Mouse (Mus musculus) cortical plate, adult 2 months (tissue): ENCODE measurements around the gene Timm9. TPM values are rescaled to one million over a fixed set of nuclear protein-coding genes. Genes with fewer than 3 reads are reported as not detected.

Source experiments
- H3K27ac ChIP-seq: fragments of 200-500 bp; 2 replicates; pipeline ENCODE4 v1.5.1; 2012; ENCODE audit warnings: low read length, control low read depth, inconsistent platforms; ENCODE audit not compliant: insufficient read depth
- H3K4me1 ChIP-seq: fragments of 200-500 bp; 2 replicates; pipeline ENCODE4 v1.6.1; 2011; ENCODE audit warnings: low read length; ENCODE audit not compliant: control insufficient read depth, insufficient read depth
- H3K4me3 ChIP-seq: fragments of 200-500 bp; 2 replicates; pipeline ENCODE4 v1.5.1; 2011; ENCODE audit warnings: mild to moderate bottlenecking, low read length, control low read depth; ENCODE audit not compliant: insufficient read depth
- CTCF ChIP-seq: fragments of 200-500 bp; IDR thresholded peaks from 2 replicates; pipeline ENCODE4 v1.5.1; 2011; ENCODE audit warnings: mild to moderate bottlenecking, control low read depth, low read length; ENCODE audit not compliant: insufficient read depth; ENCODE audit errors: extremely low read depth
- POLR2A ChIP-seq: fragments of 200-500 bp; IDR thresholded peaks from 2 replicates; pipeline ENCODE4 v1.6.1; 2011; ENCODE audit warnings: mild to moderate bottlenecking, low read length, control low read depth; ENCODE audit not compliant: insufficient read depth; ENCODE audit errors: extremely low read depth
- polyA plus RNA-seq: library from polyadenylated mRNA; depleted of rRNA; stranded (reverse); fragments of >200 nt; gene quantifications from 2 replicates; pipeline ENCODE4 v1.2.3, GENCODE M21; 2012

Gene Timm9
- polyA plus RNA-seq, 1 experiment: 78.9 TPM

DNA sequence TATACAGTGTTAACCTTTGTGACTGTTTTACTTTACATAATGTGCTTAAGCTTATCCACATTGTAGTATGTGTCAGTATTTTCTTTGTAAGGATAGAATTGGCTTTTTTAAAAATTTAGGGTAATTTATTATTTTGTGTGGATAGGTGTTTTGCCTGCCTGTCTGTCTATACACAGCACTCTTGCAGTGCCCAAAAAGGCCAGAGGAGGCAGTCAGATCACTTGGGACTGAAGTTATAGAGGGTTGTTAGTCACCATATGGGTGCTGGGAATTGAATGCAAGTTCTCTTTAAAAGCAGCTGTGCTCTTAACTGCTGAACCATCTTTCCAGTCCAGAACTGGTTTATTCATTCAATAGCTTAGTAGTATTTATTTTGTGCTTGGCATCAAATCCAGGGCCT lies 4.7 kb upstream of the Timm9 start:
- H3K4me3 ChIP-seq: no peak overlapping the region
- H3K4me1 ChIP-seq: no peaks in the 10 kb centered on the region
- TF ChIP-seq POLR2A: no peak
- no peak for TF ChIP-seq CTCF
- H3K27ac ChIP-seq: no peak overlapping the region

DNA sequence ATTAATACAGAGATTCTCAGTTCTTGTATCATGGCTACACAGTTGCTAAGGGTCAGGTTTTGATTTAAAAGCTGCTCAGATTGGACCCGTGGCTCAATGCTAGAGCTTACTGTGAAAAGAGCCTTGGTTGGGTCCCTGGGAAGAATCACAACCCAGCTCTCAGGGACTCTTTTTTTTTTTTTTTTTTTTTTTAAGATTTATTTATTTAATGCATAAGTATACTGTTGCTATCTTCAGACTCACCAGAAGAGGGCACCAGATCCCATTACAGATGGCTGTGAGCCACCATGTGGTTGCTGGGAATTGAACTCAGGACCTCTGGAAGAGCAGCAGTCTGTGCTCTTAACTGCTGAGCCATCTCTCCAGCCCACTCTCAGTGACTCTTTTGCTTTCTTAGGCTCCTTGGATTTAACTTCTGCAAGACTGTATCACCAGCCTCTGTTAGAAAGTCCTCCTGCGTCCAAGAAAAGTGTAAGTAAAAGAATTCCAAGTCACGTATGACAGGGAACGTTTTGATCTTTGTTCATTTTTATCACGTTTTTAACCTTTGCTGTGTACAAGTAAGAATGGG lies 2.9 kb upstream of the Timm9 start:
- no peak overlapping the region for H3K4me3 ChIP-seq
- no peak overlapping the region for H3K27ac ChIP-seq
- TF ChIP-seq CTCF: no peak
- TF ChIP-seq POLR2A: no peak
- H3K4me1 ChIP-seq: peaks cover 2% of the 10 kb centered on the region; the same call in 1 of the 2 replicates

DNA sequence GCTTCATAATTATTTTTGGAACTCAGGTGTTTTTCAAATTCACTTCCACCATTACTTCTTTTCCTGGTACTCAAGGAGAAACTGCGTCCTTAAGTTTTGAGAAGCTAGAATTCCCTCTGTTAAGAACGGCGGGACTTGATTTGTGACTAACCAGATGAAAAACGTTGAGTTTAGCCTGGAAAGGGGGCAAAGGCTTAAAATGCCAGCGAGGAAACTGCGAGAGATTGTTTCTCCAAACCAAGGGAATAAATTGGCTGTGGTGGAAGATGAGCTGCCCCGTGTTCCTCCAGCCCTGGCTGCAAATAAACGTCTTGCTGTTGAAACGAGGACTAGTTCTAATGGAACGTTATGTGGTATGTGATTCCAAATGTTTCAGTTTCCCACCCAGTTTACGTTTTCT lies 1.2 kb upstream of the Timm9 start:
- peak overlapping the region; percentile 11; the same call in 1 of the 2 replicates for H3K4me3 ChIP-seq
- H3K27ac ChIP-seq: no peak overlapping the region
- peaks cover 2% of the 10 kb centered on the region; the same call in 1 of the 2 replicates for H3K4me1 ChIP-seq
- TF ChIP-seq POLR2A (no peak), CTCF (no peak)

DNA sequence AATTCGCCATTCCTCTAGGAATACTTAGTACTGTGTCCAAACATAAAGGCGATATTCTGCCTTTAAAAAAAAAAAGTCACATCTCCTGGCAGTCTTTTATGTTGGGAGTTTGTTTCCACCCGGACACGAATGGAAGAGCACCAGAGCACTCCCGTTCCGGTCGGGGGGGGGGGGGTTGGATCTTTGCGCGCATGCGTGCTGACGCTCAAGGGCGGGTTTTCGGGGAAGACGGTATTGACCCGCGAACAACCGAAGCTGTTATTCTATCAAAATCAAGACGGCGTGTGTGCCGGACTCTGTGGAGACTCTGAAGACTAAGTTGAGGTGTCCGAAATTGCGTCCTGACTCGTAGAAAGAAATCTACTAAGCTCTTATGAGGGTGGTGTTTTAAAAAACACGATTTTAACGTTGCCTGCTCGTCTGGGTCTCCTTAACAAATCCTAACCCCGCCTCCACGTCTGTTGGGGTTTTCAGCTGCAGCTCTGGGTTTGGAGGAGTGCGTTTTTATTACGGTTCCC lies 549 bp upstream of the Timm9 start:
- peaks cover 2% of the 10 kb centered on the region; the same call in 1 of the 2 replicates for H3K4me1 ChIP-seq
- H3K27ac ChIP-seq: no peak overlapping the region
- TF ChIP-seq POLR2A: peak; percentile 61; the same call in 1 of the 2 replicates
- TF ChIP-seq CTCF: no peak
- peak overlapping the region; percentile 82 for H3K4me3 ChIP-seq

DNA sequence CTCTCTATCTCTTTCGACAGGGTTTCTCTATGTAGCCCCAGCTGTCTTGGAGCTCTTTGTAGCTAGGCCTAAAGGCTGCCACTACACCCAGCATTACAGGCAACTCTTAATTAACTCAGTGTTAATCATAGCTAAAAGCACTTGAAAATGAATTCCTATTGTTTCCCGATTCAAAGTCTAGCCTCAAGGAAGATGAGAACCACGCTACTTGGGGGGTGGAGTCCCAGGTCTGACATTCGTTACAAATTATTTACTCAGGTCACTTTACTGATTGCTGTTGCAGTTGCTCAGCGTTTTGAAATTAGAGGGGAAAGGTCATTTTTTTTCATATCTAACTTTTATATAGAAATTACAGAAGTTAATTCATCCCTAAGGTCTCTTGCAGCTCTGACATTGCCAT lies 903 bp downstream of the Timm9 start:
- TF ChIP-seq POLR2A (no peak), CTCF (no peak)
- no peak overlapping the region for H3K27ac ChIP-seq
- peaks cover 2% of the 10 kb centered on the region; the same call in 1 of the 2 replicates for H3K4me1 ChIP-seq
- peak overlapping the region; percentile 82 for H3K4me3 ChIP-seq

DNA sequence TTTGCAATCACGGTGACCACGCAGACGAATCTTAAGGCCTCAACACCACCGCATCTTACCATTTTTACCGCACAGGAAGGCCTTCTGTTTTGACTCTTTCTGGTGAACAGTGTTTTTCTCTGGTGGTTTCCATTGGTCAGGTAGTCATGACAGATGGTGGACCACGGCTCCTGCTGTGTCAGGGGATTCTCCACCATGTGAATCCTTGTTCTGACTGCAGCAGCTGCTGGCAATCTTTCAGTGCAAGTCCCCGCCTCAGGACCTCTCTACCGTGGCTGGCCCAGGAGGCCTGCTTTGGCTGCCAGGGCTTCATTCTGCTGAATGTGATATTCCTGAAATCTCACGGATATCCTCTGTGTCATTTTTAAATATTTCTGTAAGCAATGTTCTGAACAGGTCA lies 13.2 kb downstream of the Timm9 start:
- no peaks in the 10 kb centered on the region for H3K4me1 ChIP-seq
- H3K4me3 ChIP-seq: no peak overlapping the region
- TF ChIP-seq POLR2A (no peak), CTCF (no peak)
- H3K27ac ChIP-seq: no peak overlapping the region

DNA sequence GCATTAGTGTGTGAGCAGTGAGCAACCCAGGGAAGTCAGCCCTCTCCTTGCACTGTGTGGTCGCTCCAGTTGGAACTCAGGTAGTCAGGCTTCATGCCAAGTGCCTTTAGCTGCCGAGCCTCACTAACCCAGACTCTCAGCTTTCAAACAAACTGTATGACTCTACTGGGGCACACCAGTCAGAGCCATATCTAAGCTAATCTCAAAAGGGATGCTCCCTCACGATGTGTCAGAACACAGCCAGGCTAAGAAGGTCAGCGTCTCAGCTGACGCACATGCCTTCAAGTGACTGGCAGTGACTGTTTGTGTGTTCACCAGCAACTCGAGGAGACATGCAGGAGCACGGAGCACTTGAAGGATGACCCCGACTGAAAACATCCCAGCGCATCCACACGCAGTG lies 13.8 kb downstream of the Timm9 start:
- no peak for TF ChIP-seq POLR2A
- no peak for TF ChIP-seq CTCF
- Histone ChIP-seq H3K27ac (no peak overlapping the region), H3K4me1 (no peaks in the 10 kb centered on the region), H3K4me3 (no peak overlapping the region)

DNA sequence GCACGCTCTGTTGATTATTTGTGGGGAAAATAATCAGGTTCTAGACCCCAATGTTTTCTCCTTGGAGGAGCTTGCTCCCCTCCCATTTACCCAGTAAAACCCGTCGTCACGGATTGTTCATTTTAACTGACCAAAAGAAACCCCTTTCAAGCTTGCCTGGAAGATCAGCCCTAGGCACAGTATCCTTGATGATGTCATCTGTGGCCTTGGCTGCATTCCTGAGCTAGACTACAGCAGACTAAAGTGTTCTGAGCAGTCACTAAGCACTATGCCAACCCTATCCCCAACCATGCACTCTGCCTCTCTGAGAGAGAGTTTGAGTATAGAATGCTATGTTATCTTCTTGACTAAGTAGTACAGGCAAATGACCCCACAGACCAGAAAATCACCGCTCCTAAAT lies 20.1 kb downstream of the Timm9 start:
- TF ChIP-seq CTCF (no peak), POLR2A (no peak)
- Histone ChIP-seq H3K27ac (no peak overlapping the region), H3K4me1 (peaks cover 4% of the 10 kb centered on the region; the same call in 1 of the 2 replicates), H3K4me3 (no peak overlapping the region)

DNA sequence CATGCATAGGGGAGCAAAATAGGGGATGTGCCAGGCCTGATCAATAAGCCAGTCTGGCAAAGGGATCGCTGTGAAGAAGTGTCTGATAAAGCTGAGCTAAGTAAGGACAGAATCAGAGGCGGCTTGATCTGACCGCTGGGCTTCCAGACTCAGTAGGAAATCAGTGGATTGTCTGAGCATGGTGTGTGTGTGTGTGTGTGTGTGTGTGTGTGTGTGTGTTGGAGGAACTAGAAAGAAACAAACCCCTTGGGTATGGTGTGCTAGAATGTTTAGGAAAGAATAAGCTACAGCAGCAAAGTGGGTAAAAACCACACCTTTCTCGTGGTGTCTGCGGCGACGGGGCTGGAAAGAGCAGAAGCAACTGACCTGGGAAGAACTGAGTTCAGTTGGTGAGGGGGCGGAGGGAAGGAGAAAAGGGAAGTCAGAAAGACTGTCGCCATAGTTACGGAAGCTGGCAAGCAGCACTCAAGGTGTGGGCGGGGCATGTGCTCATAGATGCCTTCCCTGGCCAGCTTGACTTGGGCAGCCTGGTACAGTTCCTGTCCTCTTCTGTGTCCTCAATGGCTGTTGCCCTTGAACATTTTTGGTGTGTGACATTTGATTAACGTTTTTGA lies 22.7 kb downstream of the Timm9 start:
- Histone ChIP-seq H3K4me1 (peaks cover 4% of the 10 kb centered on the region; the same call in 1 of the 2 replicates), H3K4me3 (no peak overlapping the region), H3K27ac (no peak overlapping the region)
- TF ChIP-seq POLR2A (no peak), CTCF (no peak)

DNA sequence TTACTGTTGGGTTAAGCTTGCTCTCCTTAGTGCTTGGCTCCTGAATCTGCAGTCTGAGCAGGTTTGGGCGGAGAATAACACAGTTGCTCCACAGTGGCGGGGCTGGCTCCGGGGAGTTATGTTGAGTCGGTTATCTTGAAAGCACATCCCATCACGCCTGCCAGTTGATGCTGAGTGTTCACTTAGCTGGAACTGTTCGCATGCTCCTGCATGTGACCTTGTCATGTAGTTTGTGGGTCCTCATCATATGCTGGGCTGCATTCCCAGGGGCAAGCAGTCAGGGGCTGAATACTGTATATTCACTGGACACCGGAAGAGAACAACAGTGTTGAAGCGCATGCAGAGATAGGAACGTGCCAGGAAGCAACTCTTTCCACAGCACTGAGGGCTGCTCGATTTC lies 23.4 kb downstream of the Timm9 start:
- TF ChIP-seq CTCF (no peak), POLR2A (no peak)
- peaks cover 4% of the 10 kb centered on the region; the same call in 1 of the 2 replicates for H3K4me1 ChIP-seq
- H3K4me3 ChIP-seq: no peak overlapping the region
- no peak overlapping the region for H3K27ac ChIP-seq
